Mouse (Mus musculus) activated CD4-positive, CD25-positive, alpha-beta regulatory T cell (primary cell): ENCODE data around the gene Uroc1. TPM values are rescaled to one million over a fixed set of nuclear protein-coding genes. Genes with fewer than 3 reads are reported as not detected.

Experiments
- polyA plus RNA-seq, 2 experiments: library from polyadenylated mRNA; unstranded; fragments of 100-300 nt; shearing (Covaris generic); gene quantifications; one replicate each; pipeline ENCODE4 v1.2.1; 2017

Gene Uroc1
- not detected for polyA plus RNA-seq

GRCm38 (mm10) chr6:90332561-90333425 lies at the start of gene Uroc1:
Uroc1 (plus strand) TSS chr6:90333284.

GRCm38 (mm10) chr6:90300919-90301318 lies 32.2 kb upstream of the Uroc1 start, which contains the start of gene BC048671:
BC048671 (plus strand) TSS chr6:90301219.

GRCm38 (mm10) chr6:90324991-90325390 lies 8.1 kb upstream of the Uroc1 start, which contains the start of gene Chst13:
Chst13 (minus strand) TSS chr6:90325185.

DNA sequence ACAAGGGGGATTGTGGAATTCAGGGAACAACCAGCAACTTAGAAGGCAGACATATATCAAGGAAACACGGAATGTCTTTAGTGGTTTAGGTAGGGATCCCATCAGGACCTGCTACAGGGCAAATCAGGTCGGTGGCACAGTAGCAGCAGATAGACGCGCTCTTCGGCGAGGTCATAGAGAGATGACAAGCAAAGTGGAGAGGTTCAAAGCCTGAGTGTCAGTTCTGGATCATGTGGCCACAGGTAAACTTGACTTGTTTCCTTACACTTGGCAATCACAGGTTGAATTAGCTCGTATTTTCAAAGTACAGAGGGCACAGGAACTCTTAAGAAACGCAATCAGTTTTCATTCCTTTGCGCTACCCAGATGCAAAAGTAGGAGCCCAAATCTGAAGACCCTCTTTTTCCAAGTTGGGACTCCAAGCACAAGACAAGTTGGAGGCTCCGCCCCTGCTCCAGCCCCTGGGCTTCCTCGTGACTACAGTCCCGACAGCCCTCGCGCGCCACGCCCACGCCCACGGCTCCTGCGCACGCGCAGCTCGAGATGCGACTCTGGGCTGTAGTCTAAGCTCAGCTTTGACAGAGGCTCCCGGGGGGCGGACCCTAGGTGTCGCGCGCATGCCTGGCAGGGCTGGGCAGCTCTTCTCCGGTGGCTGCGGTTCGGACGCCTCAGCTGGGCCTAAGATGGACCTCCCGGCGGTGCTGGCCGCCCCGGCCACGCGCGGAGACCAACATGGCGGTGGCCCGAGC lies 36.1 kb downstream of the Uroc1 start, which contains the start of gene Zxdc:
TSS of gene Zxdc (plus strand) at position 517 of the 749 bp plus-strand sequence.

Other genes with a start within 250 kb of the Uroc1 start
- gene Vmn1r50, start 231.9 kb upstream of the Uroc1 start, polyA plus RNA-seq, result not detected
- gene Vmn1r51, start 210.7 kb upstream of the Uroc1 start, polyA plus RNA-seq, result not detected
- gene Vmn1r52, start 158.5 kb upstream of the Uroc1 start, polyA plus RNA-seq, result not detected
- not detected for gene V1ra8, start 130.5 kb upstream of the Uroc1 start, polyA plus RNA-seq
- gene Vmn1r53, start 108.8 kb upstream of the Uroc1 start, polyA plus RNA-seq, result not detected
- not detected for gene Vmn1r54, start 87.0 kb upstream of the Uroc1 start, polyA plus RNA-seq
- gene BC048671, start 32.1 kb upstream of the Uroc1 start, polyA plus RNA-seq, result not detected
- not detected for gene Chst13, start 8.1 kb upstream of the Uroc1 start, polyA plus RNA-seq
- 10 to 100 TPM; 24.6 to 27.8 TPM for gene Zxdc, start 36.2 kb downstream of the Uroc1 start, polyA plus RNA-seq
- under 1 TPM; 0.14 to 0.17 TPM for gene Cfap100, start 95.5 kb downstream of the Uroc1 start, polyA plus RNA-seq
- under 1 TPM in 1 of 2 experiments, not detected in 1; 0.33 TPM for gene Klf15, start 129.3 kb downstream of the Uroc1 start, polyA plus RNA-seq
- gene Aldh1l1, start 153.1 kb downstream of the Uroc1 start, polyA plus RNA-seq, result 1 to 10 TPM in 1 of 2 experiments, under 1 TPM in 1; 0.79 to 1.6 TPM